Mouse (Mus musculus): Measurements from ENCODE around the gene Gm45713. TPM values are rescaled to one million over a fixed set of nuclear protein-coding genes. Genes with fewer than 3 reads are reported as not detected.

Gene Gm45713
- polyA plus RNA-seq, 1 experiment from 2014 or later: 0.19 TPM

- Histone ChIP-seq H3K4me3 (no peak overlapping the region), H3K27ac (replicated peaks) (no peak overlapping the region), H3K4me1 (peaks cover 31% of the 10 kb centered on the region), H3K9me3 (replicated peaks) (no peaks in the 10 kb centered on the region), H3K36me3 (no peaks in the 10 kb centered on the region), H3K27me3 (ENCODE audit: low read depth, poor library complexity, severe bottlenecking) (0 out of 2 replicates have a peak, but pooled peaks cover 5% of the 10 kb centered on the region)
- WGBS: 79% methylated on average over 7 of the region's 7 CpGs
- no peak for DNase-seq (ENCODE audit: low spot score)
Measured at GRCm38 (mm10) chr7:45094121-45094520, 41.9 kb downstream of the Gm45713 start.

- DNase-seq (ENCODE audit: low spot score): no peak
- 40% methylated on average over 18 of the region's 18 CpGs for WGBS
- peaks cover 31% of the 10 kb centered on the region for H3K4me1 ChIP-seq
- H3K27ac ChIP-seq (replicated peaks): peak overlapping the region; percentile 46; the same call in 1 of the 2 replicates
- no peak overlapping the region for H3K4me3 ChIP-seq
- H3K9me3 ChIP-seq (replicated peaks): no peaks in the 10 kb centered on the region
- 0 out of 2 replicates have a peak, but pooled peaks cover 5% of the 10 kb centered on the region for H3K27me3 ChIP-seq (ENCODE audit: low read depth, poor library complexity, severe bottlenecking)
- peaks cover 2% of the 10 kb centered on the region for H3K36me3 ChIP-seq
Measured at GRCm38 (mm10) chr7:45093516-45093905, 42.5 kb downstream of the Gm45713 start.

- 68% methylated on average over 12 of the region's 12 CpGs for WGBS
- DNase-seq (ENCODE audit: low spot score): no peak
- H3K9me3 ChIP-seq (replicated peaks): no peaks in the 10 kb centered on the region
- H3K4me3 ChIP-seq: peak overlapping the region; percentile 21; the same call in 1 of the 2 replicates
- H3K27me3 ChIP-seq (ENCODE audit: low read depth, poor library complexity, severe bottlenecking): 0 out of 2 replicates have a peak, but pooled peaks cover 5% of the 10 kb centered on the region
- H3K27ac ChIP-seq (replicated peaks): peak overlapping the region; percentile 46; the same call in 1 of the 2 replicates
- H3K4me1 ChIP-seq: peaks cover 31% of the 10 kb centered on the region
- H3K36me3 ChIP-seq: peaks cover 8% of the 10 kb centered on the region
Measured at GRCm38 (mm10) chr7:45092828-45093515, 43.1 kb downstream of the Gm45713 start.

- WGBS: 0% methylated on average over 16 of the region's 16 CpGs
- H3K9me3 ChIP-seq (replicated peaks): no peaks in the 10 kb centered on the region
- H3K36me3 ChIP-seq: peaks cover 17% of the 10 kb centered on the region
- H3K27ac ChIP-seq (replicated peaks): peak within 1 kb of the TSS; percentile 83
- H3K4me1 ChIP-seq: peaks cover 31% of the 10 kb centered on the region
- 0 out of 2 replicates have a peak, but pooled peaks cover 5% of the 10 kb centered on the region for H3K27me3 ChIP-seq (ENCODE audit: low read depth, poor library complexity, severe bottlenecking)
- peak within 1 kb of the TSS; percentile 64 for H3K4me3 ChIP-seq
- peak; percentile 94 for DNase-seq (ENCODE audit: low spot score)
Measured at GRCm38 (mm10) chr7:45092048-45092447, 44.0 kb downstream of the Gm45713 start, which contains the start of gene Rcn3. TSS of gene Rcn3 (minus strand) at chr7:45092221.

GRCm38 (mm10) chr7:45091001-45091990 is 44.7 kb downstream of the Gm45713 start:
- Histone ChIP-seq H3K27ac (replicated peaks) (peak overlapping the region; percentile 83), H3K4me3 (peak overlapping the region; percentile 64), H3K9me3 (replicated peaks) (no peaks in the 10 kb centered on the region), H3K27me3 (ENCODE audit: low read depth, poor library complexity, severe bottlenecking) (0 out of 2 replicates have a peak, but pooled peaks cover 5% of the 10 kb centered on the region), H3K4me1 (peaks cover 31% of the 10 kb centered on the region), H3K36me3 (peaks cover 25% of the 10 kb centered on the region)
- no peak for DNase-seq (ENCODE audit: low spot score)
- 17% methylated on average over 35 of the region's 35 CpGs for WGBS

- Histone ChIP-seq H3K27ac (replicated peaks) (no peak overlapping the region), H3K27me3 (ENCODE audit: low read depth, poor library complexity, severe bottlenecking) (0 out of 2 replicates have a peak, but pooled peaks cover 5% of the 10 kb centered on the region), H3K36me3 (peaks cover 33% of the 10 kb centered on the region), H3K9me3 (replicated peaks) (no peaks in the 10 kb centered on the region), H3K4me3 (peak overlapping the region; percentile 64; the same call in 1 of the 2 replicates), H3K4me1 (peaks cover 31% of the 10 kb centered on the region)
- WGBS: 82% methylated on average over 13 of the region's 13 CpGs
- DNase-seq (ENCODE audit: low spot score): no peak
Measured at GRCm38 (mm10) chr7:45090251-45090977, 45.6 kb downstream of the Gm45713 start.

- no peak for DNase-seq (ENCODE audit: low spot score)
- Histone ChIP-seq H3K9me3 (replicated peaks) (no peaks in the 10 kb centered on the region), H3K4me1 (peaks cover 28% of the 10 kb centered on the region), H3K27ac (replicated peaks) (no peak overlapping the region), H3K27me3 (ENCODE audit: low read depth, poor library complexity, severe bottlenecking) (0 out of 2 replicates have a peak, but pooled peaks cover 5% of the 10 kb centered on the region), H3K4me3 (no peak overlapping the region), H3K36me3 (peaks cover 45% of the 10 kb centered on the region)
- 94% methylated on average over 17 of the region's 17 CpGs for WGBS
Measured at GRCm38 (mm10) chr7:45088597-45088996, 47.4 kb downstream of the Gm45713 start.

- Histone ChIP-seq H3K36me3 (peaks cover 60% of the 10 kb centered on the region), H3K27me3 (ENCODE audit: low read depth, poor library complexity, severe bottlenecking) (0 out of 2 replicates have a peak, but pooled peaks cover 2% of the 10 kb centered on the region)
- 76% methylated on average over 4 of the region's 4 CpGs for WGBS
Measured at GRCm38 (mm10) chr7:45086084-45086483, 49.9 kb downstream of the Gm45713 start.

GRCm38 (mm10) chr7:45083300-45083890 is 52.6 kb downstream of the Gm45713 start:
- Histone ChIP-seq H3K27ac (replicated peaks) (peak overlapping the region; percentile 33; the same call in 1 of the 2 replicates), H3K36me3 (peaks cover 56% of the 10 kb centered on the region), H3K27me3 (ENCODE audit: low read depth, poor library complexity, severe bottlenecking) (no peaks in the 10 kb centered on the region), H3K9me3 (replicated peaks) (no peaks in the 10 kb centered on the region), H3K4me3 (peak overlapping the region; percentile 24; the same call in 1 of the 2 replicates), H3K4me1 (0 out of 2 replicates have a peak, but pooled peaks cover 2% of the 10 kb centered on the region)
- no peak for DNase-seq (ENCODE audit: low spot score)
- 81% methylated on average over 22 of the region's 22 CpGs for WGBS

More at GRCm38 (mm10) chr7:45086084-45086483, 49.9 kb downstream of the Gm45713 start:
- Histone ChIP-seq H3K27ac (replicated peaks) (no peak overlapping the region), H3K9me3 (replicated peaks) (no peaks in the 10 kb centered on the region), H3K4me3 (no peak overlapping the region), H3K4me1 (peaks cover 8% of the 10 kb centered on the region)
- no peak for DNase-seq (ENCODE audit: low spot score)

GRCm38 (mm10) chr7:45082401-45083299 is 53.4 kb downstream of the Gm45713 start:
- Histone ChIP-seq H3K9me3 (replicated peaks) (no peaks in the 10 kb centered on the region), H3K4me3 (0 out of 2 replicates have a peak overlapping the region, but pooled peaks have one; percentile 24), H3K27me3 (ENCODE audit: low read depth, poor library complexity, severe bottlenecking) (no peaks in the 10 kb centered on the region), H3K4me1 (0 out of 2 replicates have a peak, but pooled peaks cover 2% of the 10 kb centered on the region), H3K27ac (replicated peaks) (peak overlapping the region; percentile 33; the same call in 1 of the 2 replicates), H3K36me3 (peaks cover 52% of the 10 kb centered on the region)
- no peak for DNase-seq (ENCODE audit: low spot score)
- WGBS: 79% methylated on average over 25 of the region's 25 CpGs

- peaks cover 52% of the 10 kb centered on the region for H3K36me3 ChIP-seq
- no peak for DNase-seq (ENCODE audit: low spot score)
Measured at GRCm38 (mm10) chr7:45081016-45081415, 55.0 kb downstream of the Gm45713 start.

More at GRCm38 (mm10) chr7:45081016-45081415, 55.0 kb downstream of the Gm45713 start:
- no peak overlapping the region for H3K4me3 ChIP-seq
- WGBS: 44% methylated on average over 5 of the region's 5 CpGs
- no peaks in the 10 kb centered on the region for H3K27me3 ChIP-seq (ENCODE audit: low read depth, poor library complexity, severe bottlenecking)
- H3K27ac ChIP-seq (replicated peaks): no peak overlapping the region
- H3K9me3 ChIP-seq (replicated peaks): no peaks in the 10 kb centered on the region
- 0 out of 2 replicates have a peak, but pooled peaks cover 2% of the 10 kb centered on the region for H3K4me1 ChIP-seq

Data from midbrain, embryonic 10.5 days (tissue).